Mouse (Mus musculus) CH12.LX (cell line): ENCODE measurements at regions not wholly inside any gene's neighbourhood (a gene's known extent, or its start where the extent isn't known, plus 50 kb on each side); places are given as distances from the start of the nearest gene placed in this dataset.

Experiments used
- DNase-seq: peaks from one replicate; pipeline ENCODE4 v3.0.0-alpha.2; 2013; ENCODE audit errors: extremely low read depth
- H3K27ac ChIP-seq: 2 replicates; pipeline ENCODE4 v1.5.1; 2012; ENCODE audit warnings: low read depth, mild to moderate bottlenecking, control low read depth, moderate library complexity; ENCODE audit not compliant: insufficient read depth
- H3K27me3 ChIP-seq: replicated peaks from 2 replicates; pipeline ENCODE3; 2012; ENCODE audit warnings: inconsistent platforms
- H3K36me3 ChIP-seq, 2 experiments: replicated peaks in 1 of 2; 2 replicates each; pipeline versions ENCODE3 to v1.6.1; 2012; ENCODE audit warnings: inconsistent platforms in 1 of 2, low read length in 1 of 2, mild to moderate bottlenecking in 1 of 2, mixed read lengths in 1 of 2, moderate library complexity in 1 of 2; ENCODE audit not compliant: control insufficient read depth in 1 of 2, insufficient read depth in 1 of 2
- H3K4me1 ChIP-seq, 2 experiments: 2 replicates each; pipeline ENCODE4 v1.6.1; 2012; ENCODE audit warnings: inconsistent platforms in 1 of 2, moderate library complexity in 1 of 2; ENCODE audit not compliant: insufficient read depth in 2 of 2, control insufficient read depth in 1 of 2
- H3K4me2 ChIP-seq: 2 replicates; pipeline ENCODE4 v1.6.1; 2012; ENCODE audit warnings: low read depth, mild to moderate bottlenecking, control low read depth; ENCODE audit not compliant: poor library complexity, insufficient read depth, severe bottlenecking
- H3K4me3 ChIP-seq, 3 experiments: fragments of 150-350 bp in 1 of 3; sonication (generic) in 1 of 3; replicated peaks in 1 of 3; 2 replicates each; pipeline versions ENCODE3 to v1.5.1; 2011 to 2012; ENCODE audit warnings: low read depth in 2 of 3, low read length in 2 of 3, mild to moderate bottlenecking in 2 of 3, moderate library complexity in 2 of 3, control low read depth in 1 of 3, improper control_type of control experiment in 1 of 3, inconsistent platforms in 1 of 3, mixed read lengths in 1 of 3; ENCODE audit not compliant: poor library complexity in 1 of 3
- H3K79me2 ChIP-seq: replicated peaks from 2 replicates; pipeline ENCODE4 v1.6.1; 2012; ENCODE audit warnings: mild to moderate bottlenecking, moderate library complexity; ENCODE audit not compliant: control insufficient read depth, poor library complexity, insufficient read depth, severe bottlenecking; ENCODE audit errors: extremely low read depth
- H3K9ac ChIP-seq: 2 replicates; pipeline ENCODE4 v1.6.1; 2012; ENCODE audit warnings: low read depth, mild to moderate bottlenecking, control low read depth, moderate library complexity; ENCODE audit not compliant: insufficient read depth
- H3K9me3 ChIP-seq: replicated peaks from 2 replicates; pipeline ENCODE3; 2012; ENCODE audit warnings: low read length, inconsistent platforms, mixed read lengths
- BHLHE40 ChIP-seq: IDR thresholded peaks from 2 replicates; pipeline ENCODE4 v1.6.1; 2011; ENCODE audit warnings: mild to moderate bottlenecking, low read depth, low read length, improper control_type of control experiment
- CHD2 ChIP-seq: IDR thresholded peaks from 2 replicates; pipeline ENCODE4 v1.6.1; 2011; ENCODE audit warnings: low read length, improper control_type of control experiment
- CTCF ChIP-seq, 2 experiments: IDR thresholded peaks in 1 of 2; conservative IDR thresholded peaks in 1 of 2; 2 replicates each; pipeline ENCODE4 v1.5.1; 2011 to 2012; ENCODE audit warnings: low read depth in 2 of 2, low read length in 2 of 2, improper control_type of control experiment in 1 of 2, inconsistent platforms in 1 of 2, mild to moderate bottlenecking in 1 of 2, moderate library complexity in 1 of 2
- EP300 ChIP-seq: IDR thresholded peaks from 2 replicates; pipeline ENCODE4 v1.6.1; 2011; ENCODE audit warnings: low read length, improper control_type of control experiment
- ETS1 ChIP-seq: conservative IDR thresholded peaks from 2 replicates; pipeline ENCODE4 v1.6.1; 2012; ENCODE audit warnings: low read depth, mild to moderate bottlenecking, inconsistent platforms, low read length, improper control_type of control experiment, moderate library complexity
- GABPA ChIP-seq: IDR thresholded peaks from 2 replicates; pipeline ENCODE4 v1.6.1; 2012; ENCODE audit warnings: low read depth, low read length, improper control_type of control experiment, inconsistent platforms; ENCODE audit not compliant: insufficient replicate concordance
- HCFC1 ChIP-seq: IDR thresholded peaks from 2 replicates; pipeline ENCODE4 v1.6.1; 2012; ENCODE audit warnings: low read depth, mild to moderate bottlenecking, inconsistent platforms, low read length, improper control_type of control experiment
- IRF4 ChIP-seq: IDR thresholded peaks from 2 replicates; pipeline ENCODE4 v1.6.1; 2014; ENCODE audit warnings: low read depth, mild to moderate bottlenecking, inconsistent platforms, low read length, improper control_type of control experiment
- JUN ChIP-seq: IDR thresholded peaks from 2 replicates; pipeline ENCODE4 v1.6.1; 2011; ENCODE audit warnings: low read depth, mild to moderate bottlenecking, low read length, improper control_type of control experiment, moderate library complexity; ENCODE audit not compliant: insufficient read depth
- MAFK ChIP-seq: IDR thresholded peaks from 2 replicates; pipeline ENCODE4 v1.6.1; 2011; ENCODE audit warnings: low read length, improper control_type of control experiment; ENCODE audit not compliant: insufficient replicate concordance
- MAZ ChIP-seq: IDR thresholded peaks from 2 replicates; pipeline ENCODE4 v1.6.1; 2012; ENCODE audit warnings: low read depth, mild to moderate bottlenecking, inconsistent platforms, low read length, improper control_type of control experiment, moderate library complexity
- MEF2A ChIP-seq: IDR thresholded peaks from 2 replicates; pipeline ENCODE4 v1.6.1; 2014; ENCODE audit warnings: low read depth, mild to moderate bottlenecking, inconsistent platforms, low read length, improper control_type of control experiment, borderline replicate concordance
- NELFE ChIP-seq: IDR thresholded peaks from 2 replicates; pipeline ENCODE4 v1.6.1; 2011; ENCODE audit warnings: low read depth, low read length, improper control_type of control experiment
- POLR2A ChIP-seq: IDR thresholded peaks from 2 replicates; pipeline ENCODE4 v1.6.1; 2011; ENCODE audit warnings: low read depth, mild to moderate bottlenecking, improper control_type of control experiment, low read length
- RAD21 ChIP-seq: IDR thresholded peaks from 2 replicates; pipeline ENCODE4 v1.6.1; 2011; ENCODE audit warnings: low read depth, mild to moderate bottlenecking, low read length, improper control_type of control experiment, moderate library complexity
- SMC3 ChIP-seq: IDR thresholded peaks from 2 replicates; pipeline ENCODE4 v1.6.1; 2011; ENCODE audit warnings: low read depth, low read length, improper control_type of control experiment
- TBP ChIP-seq: conservative IDR thresholded peaks from 2 replicates; pipeline ENCODE4 v1.6.1; 2011; ENCODE audit warnings: low read depth, low read length, improper control_type of control experiment
- USF1 ChIP-seq: IDR thresholded peaks from 2 replicates; pipeline ENCODE4 v1.6.1; 2014; ENCODE audit warnings: low read depth, mild to moderate bottlenecking, inconsistent platforms, low read length, improper control_type of control experiment
- ZMIZ1 ChIP-seq: IDR thresholded peaks from 2 replicates; pipeline ENCODE4 v1.6.1; 2012; ENCODE audit warnings: low read depth, mild to moderate bottlenecking, inconsistent platforms, low read length, improper control_type of control experiment
- ZNF384 ChIP-seq: IDR thresholded peaks from 2 replicates; pipeline ENCODE4 v1.6.1; 2012; ENCODE audit warnings: low read depth, low read length, improper control_type of control experiment, inconsistent platforms
- dilution Hi-C: fragments of 300-500 bp; cut with MboI; formaldehyde crosslinking; loops from 2 replicates; pipeline ENCODE4 v1.14.3; 2020; ENCODE audit warnings: low sequenced_read_pairs; ENCODE audit not compliant: extremely low pct_unique_long_range_greater_than_20kb, extremely low pct_ligation_motif_present
- in situ Hi-C: fragments of 300-500 bp; cut with MboI; formaldehyde crosslinking; loops from 3 replicates; pipeline ENCODE4 v1.14.3; 2019; ENCODE audit warnings: low sequenced_read_pairs, low pct_ligation_motif_present, low pct_unique_long_range_greater_than_20kb, mixed read lengths

DNA sequence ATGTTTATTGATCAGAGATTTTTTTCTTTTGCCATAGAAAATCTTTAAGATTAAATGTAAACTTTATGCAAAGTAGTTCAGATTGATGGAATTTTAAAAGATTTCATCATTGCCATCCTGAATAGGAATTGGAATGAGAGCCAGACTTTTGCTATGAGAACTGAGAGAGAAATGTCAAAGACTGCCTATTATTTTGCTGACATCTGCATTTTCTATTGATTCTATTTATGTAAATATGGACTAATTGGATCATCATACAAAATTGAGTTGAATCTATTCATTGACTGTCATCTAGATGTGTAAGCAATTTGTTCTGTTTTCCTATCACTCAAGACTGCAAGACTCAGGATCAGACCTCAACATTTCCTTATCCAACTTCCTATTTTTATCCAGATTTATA is 659.7 kb downstream of the Cdh8 start:
- no peak for TF ChIP-seq RAD21
- TF ChIP-seq MAFK: peak; percentile 55; the same call in 1 of the 2 replicates
- TF ChIP-seq EP300: no peak
- TF ChIP-seq MEF2A: no peak
- no peak for TF ChIP-seq GABPA
- no peak for TF ChIP-seq ZMIZ1
- dilution Hi-C loops: no loop called here
- H3K4me3 ChIP-seq: no peak overlapping the region

DNA sequence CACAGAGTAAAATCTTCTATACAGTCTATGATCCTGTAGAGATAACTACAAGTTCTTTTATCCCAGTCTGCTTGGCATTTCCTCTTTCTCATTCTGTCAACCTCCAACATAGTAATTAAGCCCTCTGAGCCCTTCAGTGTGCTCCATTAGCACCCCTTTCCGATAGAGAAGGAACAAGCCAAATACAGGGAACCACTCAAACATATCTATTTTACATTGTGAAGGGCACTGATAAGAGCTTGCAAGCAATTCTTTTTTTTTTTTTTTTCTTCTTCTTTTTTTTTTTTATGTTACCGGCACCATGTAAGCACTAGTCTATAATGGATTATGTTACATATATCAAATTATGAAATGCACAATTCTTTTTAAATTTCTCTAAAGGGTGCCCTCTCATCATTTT is 660.5 kb downstream of the Cdh8 start:
- in situ Hi-C loops: no loop called here
- peaks cover 23% of the 10 kb centered on the region for H3K9me3 ChIP-seq
- H3K36me3 ChIP-seq: no peaks in the 10 kb centered on the region
- no peak overlapping the region for H3K4me2 ChIP-seq
- no peaks in the 10 kb centered on the region for H3K79me2 ChIP-seq
- no peak for DNase-seq
- no peak overlapping the region for H3K9ac ChIP-seq
- H3K27me3 ChIP-seq: no peaks in the 10 kb centered on the region
- H3K4me3 ChIP-seq: no peak overlapping the region
- TF ChIP-seq POLR2A (no peak), ETS1 (no peak), NELFE (no peak), IRF4 (no peak), MAFK (no peak), BHLHE40 (no peak), HCFC1 (no peak), CTCF (conservative IDR thresholded peaks at IDR 0.05 in 1 of 2, IDR thresholded peaks at IDR 0.05 in 1 of 2; ENCODE audit: low read depth in 2 of 2, low read length in 2 of 2) (no peak), CHD2 (no peak), ZMIZ1 (no peak), TBP (no peak), SMC3 (no peak), JUN (no peak), MAZ (no peak), ZNF384 (no peak), USF1 (no peak)
- H3K27ac ChIP-seq: no peak overlapping the region
- dilution Hi-C loops: no loop called here
- H3K4me1 ChIP-seq: no peaks in the 10 kb centered on the region

More for the DNA sequence above, 659.7 kb downstream of the Cdh8 start:
- Histone ChIP-seq H3K4me2 (no peak overlapping the region), H3K4me1 (no peaks in the 10 kb centered on the region), H3K27ac (no peak overlapping the region), H3K79me2 (no peaks in the 10 kb centered on the region), H3K36me3 (no peaks in the 10 kb centered on the region), H3K9me3 (peaks cover 23% of the 10 kb centered on the region), H3K27me3 (no peaks in the 10 kb centered on the region), H3K9ac (no peak overlapping the region)
- in situ Hi-C loops: no loop called here
- DNase-seq: no peak
